Mouse (Mus musculus) layer of hippocampus, adult 18-20 months (tissue): Measurements from ENCODE around the gene Fbxl14. TPM values are rescaled to one million over a fixed set of nuclear protein-coding genes. Genes with fewer than 3 reads are reported as not detected.

Source experiments
- DNase-seq, 2 experiments: peaks; one replicate each; pipeline ENCODE4 v3.0.0; 2022; ENCODE audit warnings: low spot score in 2 of 2
- total RNA-seq, 2 experiments: library from RNA; stranded (reverse); gene quantifications; 2 replicates each; pipeline ENCODE4 v1.2.3; 2021

The Fbxl14 gene
- total RNA-seq, 2 experiments from 2014 or later, result 38.6 to 40.1 TPM

DNA sequence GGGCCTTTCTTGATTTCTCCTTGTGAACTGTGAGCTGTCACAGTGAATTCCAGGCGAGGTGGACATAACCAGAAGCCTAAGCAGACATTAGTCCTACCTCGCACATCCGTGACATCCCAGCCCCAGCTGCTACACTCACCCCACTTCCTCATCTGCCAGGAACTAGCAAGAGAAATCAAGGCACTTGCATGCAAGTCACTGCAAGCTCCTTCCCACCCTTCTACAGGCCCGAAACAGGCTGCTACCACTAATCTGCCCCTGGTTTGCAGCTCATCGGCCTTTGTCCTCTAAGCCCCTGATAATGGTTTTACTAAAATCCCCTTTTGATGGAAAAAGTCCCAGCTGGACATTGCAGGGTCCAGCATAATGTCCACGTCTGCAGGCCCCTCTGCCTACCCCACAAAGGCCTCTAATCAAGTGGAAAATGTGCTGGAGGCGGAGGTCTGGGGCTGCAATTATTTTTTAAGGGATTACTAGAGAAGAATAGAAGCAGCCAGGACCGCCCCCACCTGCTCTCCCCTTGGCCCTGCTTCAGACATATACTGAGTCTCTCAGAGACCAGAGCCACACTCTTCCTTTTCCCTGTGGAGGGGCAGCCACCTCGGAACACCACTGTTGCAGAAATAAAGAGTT is 12.6 kb downstream of the Fbxl14 start:
- DNase-seq, result no peak

GRCm38 (mm10) chr6:119492630-119493014 is 13.2 kb downstream of the Fbxl14 start:
- no peak for DNase-seq

- peak in 1 of 2 experiments; percentile 46 for DNase-seq
Observed at GRCm38 (mm10) chr6:119499271-119499670, 19.8 kb downstream of the Fbxl14 start.

DNA sequence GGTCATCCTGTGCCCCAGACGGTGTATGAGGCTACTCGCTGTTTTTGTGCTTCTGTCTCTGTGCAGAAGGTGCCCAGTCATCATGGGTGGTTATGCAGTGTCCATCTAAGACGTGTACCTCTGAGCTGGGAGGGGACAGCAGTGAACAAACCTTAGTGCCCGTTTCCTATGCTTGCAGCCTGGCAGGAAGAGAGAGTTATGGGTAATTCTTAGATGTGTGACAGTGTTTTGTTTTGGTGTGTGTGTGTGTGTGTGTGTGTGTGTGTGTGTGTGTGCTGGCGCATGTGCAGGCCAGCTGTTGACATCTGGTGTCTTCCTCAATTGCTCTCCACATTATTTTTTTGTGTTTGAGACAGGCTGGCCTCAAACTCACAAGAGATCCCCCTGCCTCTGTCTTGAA is 20.6 kb downstream of the Fbxl14 start:
- DNase-seq, result no peak

DNA sequence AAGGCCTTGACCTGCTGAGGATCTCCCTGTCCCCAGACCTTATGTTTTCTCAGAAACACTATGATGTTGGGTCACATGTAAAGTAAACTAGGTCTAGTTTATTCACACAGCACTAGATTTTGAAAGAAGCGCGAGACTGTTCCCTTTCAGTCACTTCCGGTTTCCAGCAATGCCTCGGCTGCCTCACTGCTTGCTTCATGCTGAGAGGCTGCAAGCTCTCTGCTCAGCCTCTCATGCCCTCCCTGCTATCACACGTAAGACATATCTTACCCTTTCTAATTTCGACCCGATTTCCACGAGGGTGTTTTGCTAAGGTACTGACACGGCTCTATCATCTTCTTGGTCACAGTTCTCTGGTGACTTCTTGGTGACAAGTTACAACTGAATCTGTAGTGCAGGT is 22.6 kb downstream of the Fbxl14 start:
- DNase-seq, result no peak

- DNase-seq, result no peak
Observed at GRCm38 (mm10) chr6:119504756-119505155, 25.3 kb downstream of the Fbxl14 start.

- DNase-seq, result no peak
Observed at GRCm38 (mm10) chr6:119505525-119506225, 26.2 kb downstream of the Fbxl14 start.

- DNase-seq, result no peak
Observed at GRCm38 (mm10) chr6:119508221-119508620, 28.8 kb downstream of the Fbxl14 start.

- no peak for DNase-seq
Observed at GRCm38 (mm10) chr6:119508634-119509375, 29.3 kb downstream of the Fbxl14 start.

DNA sequence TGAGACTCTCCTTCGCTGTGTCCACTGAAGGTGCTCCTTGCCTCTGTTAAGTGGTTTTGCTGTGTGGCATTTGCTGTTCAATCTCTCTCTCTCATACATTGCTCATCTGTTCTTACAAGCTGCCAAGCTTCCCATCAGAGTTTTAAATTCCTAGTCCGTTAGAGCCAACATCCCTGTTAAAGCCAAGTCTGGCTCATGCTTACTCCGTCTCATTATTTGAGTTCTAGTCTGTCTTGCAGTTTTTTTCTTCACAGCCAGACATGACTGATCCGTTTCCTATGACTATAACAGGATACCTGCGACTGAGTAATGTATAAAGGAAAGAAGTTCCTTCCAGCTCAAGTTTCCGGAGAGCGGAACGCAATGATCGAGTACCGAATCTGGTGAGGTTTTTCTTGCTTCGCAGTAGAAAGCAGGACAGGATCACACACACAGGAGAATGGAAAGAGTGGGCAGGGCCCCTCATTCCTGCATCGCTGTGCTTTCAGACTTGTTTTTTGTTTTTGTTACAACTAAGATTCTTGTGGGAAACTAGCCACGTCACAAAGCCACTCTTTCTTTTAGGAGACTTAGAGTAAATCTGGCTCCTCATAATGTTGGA is 30.1 kb downstream of the Fbxl14 start:
- DNase-seq, result peak in 1 of 2 experiments; percentile 41

DNA sequence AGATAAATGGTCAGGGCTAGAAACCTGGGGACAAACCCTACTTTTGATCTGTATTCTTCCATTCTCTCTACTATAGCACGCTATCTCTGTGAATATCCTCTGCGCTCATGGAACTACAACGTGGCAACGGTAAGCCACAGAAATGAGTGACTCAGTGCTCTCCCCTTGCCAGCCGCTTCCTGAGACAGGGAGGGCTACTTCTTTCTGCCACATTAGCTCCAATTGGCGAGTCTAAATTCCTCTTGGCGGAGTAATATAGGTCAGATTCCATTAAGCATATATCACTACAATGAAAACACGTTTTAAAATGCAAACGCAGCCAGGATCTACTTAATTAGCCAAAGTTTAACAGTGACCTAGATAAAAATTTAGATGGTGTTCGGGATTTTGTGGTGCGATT is 33.2 kb downstream of the Fbxl14 start:
- no peak for DNase-seq

- DNase-seq, result no peak
Observed at GRCm38 (mm10) chr6:119513452-119513851, 34.0 kb downstream of the Fbxl14 start.

GRCm38 (mm10) chr6:119514085-119514484 is 34.6 kb downstream of the Fbxl14 start:
- DNase-seq, result no peak

GRCm38 (mm10) chr6:119520731-119521130 is 41.3 kb downstream of the Fbxl14 start:
- no peak for DNase-seq

- peak; percentile 30 to 56 for DNase-seq
Observed at GRCm38 (mm10) chr6:119521482-119521900, 42.0 kb downstream of the Fbxl14 start.

GRCm38 (mm10) chr6:119521931-119522391 is 42.5 kb downstream of the Fbxl14 start:
- no peak for DNase-seq

DNA sequence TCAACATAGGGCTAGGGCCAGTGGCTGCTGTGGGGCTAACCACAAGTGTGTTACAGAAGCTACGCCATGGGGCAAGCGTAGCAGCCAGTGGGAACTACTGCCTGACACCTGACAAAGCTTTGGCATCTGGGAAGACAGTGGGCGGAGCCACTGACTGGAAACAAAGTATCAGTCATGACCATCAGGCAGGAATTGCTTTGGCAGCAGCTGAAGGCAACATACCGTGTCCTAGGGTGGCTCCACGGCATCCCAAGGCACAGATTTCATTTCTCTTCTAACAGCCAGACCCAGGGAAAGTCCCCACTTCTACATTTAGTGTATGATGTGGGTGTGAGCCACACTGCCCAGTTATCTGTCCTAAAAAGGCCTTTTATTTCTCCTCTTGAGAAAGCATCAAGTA is 47.0 kb downstream of the Fbxl14 start:
- no peak for DNase-seq

GRCm38 (mm10) chr6:119529659-119530058 is 50.2 kb downstream of the Fbxl14 start:
- no peak for DNase-seq
